Mouse (Mus musculus) CH12.LX (cell line): ENCODE data around the gene Aggf1. TPM values are rescaled to one million over a fixed set of nuclear protein-coding genes. Genes with fewer than 3 reads are reported as not detected.

Experiments used
- DNase-seq: peaks from one replicate; pipeline ENCODE4 v3.0.0-alpha.2; 2013; ENCODE audit errors: extremely low read depth
- H3K27ac ChIP-seq: 2 replicates; pipeline ENCODE4 v1.5.1; 2012; ENCODE audit warnings: low read depth, mild to moderate bottlenecking, control low read depth, moderate library complexity; ENCODE audit not compliant: insufficient read depth
- H3K27me3 ChIP-seq: replicated peaks from 2 replicates; pipeline ENCODE3; 2012; ENCODE audit warnings: inconsistent platforms
- H3K36me3 ChIP-seq, 2 experiments: replicated peaks in 1 of 2; 2 replicates each; pipeline versions ENCODE3 to v1.6.1; 2012; ENCODE audit warnings: inconsistent platforms in 1 of 2, low read length in 1 of 2, mild to moderate bottlenecking in 1 of 2, mixed read lengths in 1 of 2, moderate library complexity in 1 of 2; ENCODE audit not compliant: control insufficient read depth in 1 of 2, insufficient read depth in 1 of 2
- H3K4me1 ChIP-seq, 2 experiments: 2 replicates each; pipeline ENCODE4 v1.6.1; 2012; ENCODE audit warnings: inconsistent platforms in 1 of 2, moderate library complexity in 1 of 2; ENCODE audit not compliant: insufficient read depth in 2 of 2, control insufficient read depth in 1 of 2
- H3K4me2 ChIP-seq: 2 replicates; pipeline ENCODE4 v1.6.1; 2012; ENCODE audit warnings: low read depth, mild to moderate bottlenecking, control low read depth; ENCODE audit not compliant: poor library complexity, insufficient read depth, severe bottlenecking
- H3K4me3 ChIP-seq, 3 experiments: fragments of 150-350 bp in 1 of 3; sonication (generic) in 1 of 3; replicated peaks in 1 of 3; 2 replicates each; pipeline versions ENCODE3 to v1.5.1; 2011 to 2012; ENCODE audit warnings: low read depth in 2 of 3, low read length in 2 of 3, mild to moderate bottlenecking in 2 of 3, moderate library complexity in 2 of 3, control low read depth in 1 of 3, improper control_type of control experiment in 1 of 3, inconsistent platforms in 1 of 3, mixed read lengths in 1 of 3; ENCODE audit not compliant: poor library complexity in 1 of 3
- H3K79me2 ChIP-seq: replicated peaks from 2 replicates; pipeline ENCODE4 v1.6.1; 2012; ENCODE audit warnings: mild to moderate bottlenecking, moderate library complexity; ENCODE audit not compliant: control insufficient read depth, poor library complexity, insufficient read depth, severe bottlenecking; ENCODE audit errors: extremely low read depth
- H3K9ac ChIP-seq: 2 replicates; pipeline ENCODE4 v1.6.1; 2012; ENCODE audit warnings: low read depth, mild to moderate bottlenecking, control low read depth, moderate library complexity; ENCODE audit not compliant: insufficient read depth
- H3K9me3 ChIP-seq: replicated peaks from 2 replicates; pipeline ENCODE3; 2012; ENCODE audit warnings: low read length, inconsistent platforms, mixed read lengths
- BHLHE40 ChIP-seq: IDR thresholded peaks from 2 replicates; pipeline ENCODE4 v1.6.1; 2011; ENCODE audit warnings: mild to moderate bottlenecking, low read depth, low read length, improper control_type of control experiment
- CHD2 ChIP-seq: IDR thresholded peaks from 2 replicates; pipeline ENCODE4 v1.6.1; 2011; ENCODE audit warnings: low read length, improper control_type of control experiment
- CTCF ChIP-seq, 2 experiments: IDR thresholded peaks in 1 of 2; conservative IDR thresholded peaks in 1 of 2; 2 replicates each; pipeline ENCODE4 v1.5.1; 2011 to 2012; ENCODE audit warnings: low read depth in 2 of 2, low read length in 2 of 2, improper control_type of control experiment in 1 of 2, inconsistent platforms in 1 of 2, mild to moderate bottlenecking in 1 of 2, moderate library complexity in 1 of 2
- E2F4 ChIP-seq: IDR thresholded peaks from 2 replicates; pipeline ENCODE4 v1.6.1; 2011; ENCODE audit warnings: low read depth, low read length, improper control_type of control experiment; ENCODE audit not compliant: insufficient replicate concordance
- ELF1 ChIP-seq: IDR thresholded peaks from 2 replicates; pipeline ENCODE4 v1.6.1; 2014; ENCODE audit warnings: low read depth, mild to moderate bottlenecking, inconsistent platforms, low read length, improper control_type of control experiment
- EP300 ChIP-seq: IDR thresholded peaks from 2 replicates; pipeline ENCODE4 v1.6.1; 2011; ENCODE audit warnings: low read length, improper control_type of control experiment
- ETS1 ChIP-seq: conservative IDR thresholded peaks from 2 replicates; pipeline ENCODE4 v1.6.1; 2012; ENCODE audit warnings: low read depth, mild to moderate bottlenecking, inconsistent platforms, low read length, improper control_type of control experiment, moderate library complexity
- HCFC1 ChIP-seq: IDR thresholded peaks from 2 replicates; pipeline ENCODE4 v1.6.1; 2012; ENCODE audit warnings: low read depth, mild to moderate bottlenecking, inconsistent platforms, low read length, improper control_type of control experiment
- JUN ChIP-seq: IDR thresholded peaks from 2 replicates; pipeline ENCODE4 v1.6.1; 2011; ENCODE audit warnings: low read depth, mild to moderate bottlenecking, low read length, improper control_type of control experiment, moderate library complexity; ENCODE audit not compliant: insufficient read depth
- KAT2A ChIP-seq: IDR thresholded peaks from 2 replicates; pipeline ENCODE4 v1.6.1; 2012; ENCODE audit warnings: low read length, improper control_type of control experiment, inconsistent platforms; ENCODE audit not compliant: insufficient replicate concordance
- MAX ChIP-seq: IDR thresholded peaks from 2 replicates; pipeline ENCODE4 v1.6.1; 2011; ENCODE audit warnings: low read length, improper control_type of control experiment
- MAZ ChIP-seq: IDR thresholded peaks from 2 replicates; pipeline ENCODE4 v1.6.1; 2012; ENCODE audit warnings: low read depth, mild to moderate bottlenecking, inconsistent platforms, low read length, improper control_type of control experiment, moderate library complexity
- MEF2A ChIP-seq: IDR thresholded peaks from 2 replicates; pipeline ENCODE4 v1.6.1; 2014; ENCODE audit warnings: low read depth, mild to moderate bottlenecking, inconsistent platforms, low read length, improper control_type of control experiment, borderline replicate concordance
- NELFE ChIP-seq: IDR thresholded peaks from 2 replicates; pipeline ENCODE4 v1.6.1; 2011; ENCODE audit warnings: low read depth, low read length, improper control_type of control experiment
- NRF1 ChIP-seq: IDR thresholded peaks from 2 replicates; pipeline ENCODE4 v1.6.1; 2014; ENCODE audit warnings: low read depth, mild to moderate bottlenecking, inconsistent platforms, low read length, improper control_type of control experiment, moderate library complexity
- POLR2A ChIP-seq: IDR thresholded peaks from 2 replicates; pipeline ENCODE4 v1.6.1; 2011; ENCODE audit warnings: low read depth, mild to moderate bottlenecking, improper control_type of control experiment, low read length
- SIN3A ChIP-seq: IDR thresholded peaks from 2 replicates; pipeline ENCODE4 v1.6.1; 2012; ENCODE audit warnings: low read length, improper control_type of control experiment, inconsistent platforms
- UBTF ChIP-seq: IDR thresholded peaks from 2 replicates; pipeline ENCODE4 v1.6.1; 2012; ENCODE audit warnings: low read depth, mild to moderate bottlenecking, inconsistent platforms, low read length, improper control_type of control experiment, moderate library complexity
- USF2 ChIP-seq: conservative IDR thresholded peaks from 2 replicates; pipeline ENCODE4 v1.6.1; 2011; ENCODE audit warnings: low read depth, low read length, improper control_type of control experiment
- dilution Hi-C: fragments of 300-500 bp; cut with MboI; formaldehyde crosslinking; loops from 2 replicates; pipeline ENCODE4 v1.14.3; 2020; ENCODE audit warnings: low sequenced_read_pairs; ENCODE audit not compliant: extremely low pct_unique_long_range_greater_than_20kb, extremely low pct_ligation_motif_present
- in situ Hi-C: fragments of 300-500 bp; cut with MboI; formaldehyde crosslinking; loops from 3 replicates; pipeline ENCODE4 v1.14.3; 2019; ENCODE audit warnings: low sequenced_read_pairs, low pct_ligation_motif_present, low pct_unique_long_range_greater_than_20kb, mixed read lengths
- polyA plus RNA-seq: library from polyadenylated mRNA; unstranded; fragments of >175 nt; gene quantifications from 2 replicates; pipeline ENCODE4 v1.2.1, GENCODE M21; 2012; ENCODE audit warnings: low read depth; ENCODE audit not compliant: insufficient read length
- total RNA-seq, 2 experiments: library from RNA; depleted of rRNA; stranded (reverse); fragments of 300-350 nt in 1 of 2; fragments of >200 nt in 1 of 2; gene quantifications; 2 replicates each; pipeline ENCODE4 v1.2.3; 2012 to 2014

Aggf1 gene
- total and polyA plus RNA-seq, 3 experiments, result 47.3 to 68.6 (median 49.1) TPM

DNA sequence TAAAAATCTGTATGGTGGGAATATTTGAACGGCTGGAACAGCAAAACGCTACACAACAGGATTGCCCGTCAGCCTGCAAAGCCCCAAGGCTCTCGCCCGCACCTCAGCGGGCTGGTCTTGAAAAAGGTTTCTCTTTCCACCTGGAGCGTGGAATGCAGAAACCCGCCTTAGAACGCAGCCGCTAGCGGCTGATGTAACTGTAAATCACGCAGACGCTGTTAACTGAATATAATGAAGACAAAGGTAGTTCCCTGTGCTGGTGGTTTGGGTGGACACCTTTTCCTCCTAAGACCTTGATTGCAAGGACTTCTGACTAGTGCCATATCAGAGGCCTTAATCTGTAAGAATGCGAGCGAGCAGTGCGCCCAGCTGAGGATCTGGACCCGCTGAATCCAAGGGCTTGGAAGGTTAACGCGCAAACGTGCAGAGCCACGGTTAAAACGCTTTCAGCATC, 50.5 kb downstream of the Aggf1 start:
- H3K9me3 ChIP-seq, result no peaks in the 10 kb centered on the region
- TF ChIP-seq ELF1 (0 out of 2 replicates have a peak, but pooled peaks have one; percentile 11), HCFC1 (no peak), NELFE (0 out of 2 replicates have a peak, but pooled peaks have one; percentile 19), BHLHE40 (peak; percentile 37; the same call in 1 of the 2 replicates), UBTF (no peak), MAX (peak; percentile 58; the same call in 1 of the 2 replicates), ETS1 (0 out of 2 replicates have a peak, but pooled peaks have one; percentile 11)
- peak overlapping the region; percentile 85 for H3K9ac ChIP-seq
- peaks cover 28% of the 10 kb centered on the region for H3K79me2 ChIP-seq
- H3K27me3 ChIP-seq, result no peaks in the 10 kb centered on the region
- peaks cover 0 to 19% of the 10 kb centered on the region in 2 experiments for H3K36me3 ChIP-seq
- DNase-seq, result no peak
- H3K4me1 ChIP-seq, result peaks cover 3 to 41% of the 10 kb centered on the region in 2 experiments; a peak in 3 of 4 replicates
- peak overlapping the region; percentile 70 for H3K27ac ChIP-seq
- H3K4me2 ChIP-seq, result peak overlapping the region; percentile 48
- peak overlapping the region; percentile 66 to 88 (median 85) for H3K4me3 ChIP-seq
- dilution Hi-C loops, result no loop called here
- in situ Hi-C loops, result no loop called here

DNA sequence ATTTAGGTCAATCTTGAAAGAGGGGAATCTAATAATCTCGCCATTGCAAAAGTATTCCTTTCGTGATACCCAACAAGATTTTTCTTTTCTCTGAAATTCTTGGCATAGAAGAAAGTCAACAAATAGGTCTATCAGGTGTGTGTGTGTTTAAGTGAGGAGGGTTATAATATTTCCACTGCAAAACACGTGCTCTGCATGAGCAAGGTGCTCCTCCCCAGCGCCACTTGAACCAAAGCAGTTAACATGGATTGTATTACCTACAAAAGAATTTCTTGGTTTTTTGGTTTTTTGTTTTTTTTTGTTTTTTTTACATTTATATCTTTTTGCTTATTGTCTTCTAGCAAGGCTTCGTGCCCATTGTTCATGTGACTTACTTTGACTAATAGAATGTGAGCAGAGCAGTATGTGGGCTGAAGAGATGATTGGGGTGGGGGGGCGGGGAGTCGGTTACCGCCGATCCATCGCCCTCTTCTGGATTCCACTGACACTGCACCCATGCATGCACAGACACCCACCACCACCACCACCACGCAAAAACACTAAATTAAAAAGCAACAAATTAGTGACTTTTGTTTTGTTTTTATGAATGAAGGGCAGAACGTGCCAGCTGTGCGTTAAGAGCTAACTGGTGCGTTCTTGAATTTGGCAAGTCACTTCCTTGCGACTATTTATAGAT, 51.1 kb downstream of the Aggf1 start:
- Histone ChIP-seq H3K36me3 (peaks cover 0 to 14% of the 10 kb centered on the region in 2 experiments), H3K79me2 (peaks cover 27% of the 10 kb centered on the region), H3K27ac (no peak overlapping the region; the same call in 1 of the 2 replicates), H3K9ac (peak overlapping the region; percentile 85), H3K9me3 (no peaks in the 10 kb centered on the region), H3K4me1 (peaks cover 3 to 36% of the 10 kb centered on the region in 2 experiments; a peak in 3 of 4 replicates), H3K4me2 (peak overlapping the region; percentile 48), H3K4me3 (peak overlapping the region; percentile 66 to 88 (median 85)), H3K27me3 (no peaks in the 10 kb centered on the region)
- dilution Hi-C loops, result no loop called here
- peak; percentile 74 for DNase-seq
- TF ChIP-seq KAT2A, result no peak
- 0 out of 2 replicates have a peak, but pooled peaks have one; percentile 36 for TF ChIP-seq CHD2
- TF ChIP-seq USF2, result 0 out of 2 replicates have a peak, but pooled peaks have one; percentile 5
- TF ChIP-seq MAZ, result peak; percentile 12; the same call in 1 of the 2 replicates
- no peak for TF ChIP-seq EP300
- peak in 1 of 2 experiments; percentile 53; a peak in 3 of 4 replicates for TF ChIP-seq CTCF (conservative IDR thresholded peaks at IDR 0.05 in 1 of 2, IDR thresholded peaks at IDR 0.05 in 1 of 2; ENCODE audit: low read depth in 2 of 2, low read length in 2 of 2)
- TF ChIP-seq JUN, result no peak
- TF ChIP-seq MAX, result peak; percentile 81
- no peak for TF ChIP-seq POLR2A
- peak; percentile 52; the same call in 1 of the 2 replicates for TF ChIP-seq BHLHE40
- no peak for TF ChIP-seq NRF1
- peak; percentile 16; the same call in 1 of the 2 replicates for TF ChIP-seq SIN3A
- no peak for TF ChIP-seq MEF2A
- TF ChIP-seq E2F4, result no peak
- in situ Hi-C loops, result no loop called here
